Mouse (Mus musculus) E14TG2a.4 (cell line): ENCODE measurements at regions not wholly inside any gene's neighbourhood (a gene's known extent, or its start where the extent isn't known, plus 50 kb on each side); places are given as distances from the start of the nearest gene placed in this dataset.

Experiments
- H3K27me3 ChIP-seq: 2 replicates; pipeline ENCODE4 v1.6.1; 2014; ENCODE audit warnings: low read length, control low read depth; ENCODE audit not compliant: insufficient read depth
- H3K36me3 ChIP-seq: 2 replicates; pipeline ENCODE4 v1.6.1; 2014; ENCODE audit warnings: low read length, control low read depth; ENCODE audit not compliant: insufficient read depth
- H3K4me1 ChIP-seq: replicated peaks from 2 replicates; pipeline ENCODE4 v1.6.1; 2014; ENCODE audit warnings: low read depth, low read length, control low read depth
- H3K4me3 ChIP-seq: replicated peaks from 2 replicates; pipeline ENCODE4 v1.5.1; 2014; ENCODE audit warnings: mild to moderate bottlenecking, low read length
- H3K9me3 ChIP-seq: 2 replicates; pipeline ENCODE4 v1.6.1; 2014; ENCODE audit warnings: low read length, control low read depth
- CTCF ChIP-seq: conservative IDR thresholded peaks from 2 replicates; pipeline ENCODE4 v1.5.1; 2014; ENCODE audit warnings: low read length
- NANOG ChIP-seq: IDR thresholded peaks from 2 replicates; pipeline ENCODE4 v1.6.1; 2014; ENCODE audit warnings: borderline replicate concordance, low read length, mixed read lengths
- POU5F1 ChIP-seq: IDR thresholded peaks from 2 replicates; pipeline ENCODE4 v1.6.1; 2014; ENCODE audit warnings: low read length, borderline replicate concordance

GRCm38 (mm10) chr12:62881202-62881601, 1358.3 kb downstream of the Lrfn5 start:
- Histone ChIP-seq H3K4me1 (no peaks in the 10 kb centered on the region), H3K4me3 (no peak overlapping the region), H3K27me3 (no peaks in the 10 kb centered on the region), H3K36me3 (no peaks in the 10 kb centered on the region), H3K9me3 (no peaks in the 10 kb centered on the region)
- TF ChIP-seq NANOG (no peak), CTCF (no peak), POU5F1 (no peak)

- Histone ChIP-seq H3K36me3 (no peaks in the 10 kb centered on the region), H3K9me3 (peaks cover 25% of the 10 kb centered on the region), H3K4me3 (no peak overlapping the region), H3K27me3 (no peaks in the 10 kb centered on the region), H3K4me1 (no peaks in the 10 kb centered on the region)
- peak; percentile 64 for TF ChIP-seq CTCF
- no peak for TF ChIP-seq NANOG
- TF ChIP-seq POU5F1: no peak
Measured at GRCm38 (mm10) chr12:62892851-62893632, 1370.1 kb downstream of the Lrfn5 start.
